Mouse (Mus musculus) lung, embryonic 15.5 days (tissue): ENCODE measurements around the gene Ppat. TPM values are rescaled to one million over a fixed set of nuclear protein-coding genes. Genes with fewer than 3 reads are reported as not detected.
A peak's percentile ranks its signal among the peaks of the same experiment; 100 is the strongest.

Experiments used
- ATAC-seq: fragments of 200-750 bp; cut with Nextera tagmentation; 2 replicates; pipeline ENCODE4 v1.8.0; 2017; ENCODE audit warnings: moderate number of reproducible peaks, borderline replicate concordance; ENCODE audit not compliant: low FRiP score, low TSS enrichment; ENCODE audit errors: extremely low read depth
- H3K27ac ChIP-seq: fragments of 300-500 bp; sonication (generic); 2 replicates; pipeline ENCODE4 v1.5.1; 2015; ENCODE audit warnings: moderate library complexity, mild to moderate bottlenecking, inconsistent platforms
- H3K27me3 ChIP-seq: fragments of 300-500 bp; sonication (generic); 2 replicates; pipeline ENCODE4 v1.6.1; 2015; ENCODE audit warnings: inconsistent platforms
- H3K36me3 ChIP-seq: fragments of 300-500 bp; sonication (generic); 2 replicates; pipeline ENCODE4 v1.6.1; 2015; ENCODE audit warnings: inconsistent platforms
- H3K4me1 ChIP-seq: fragments of 300-500 bp; sonication (generic); 2 replicates; pipeline ENCODE4 v1.6.1; 2015; ENCODE audit warnings: inconsistent platforms
- H3K4me2 ChIP-seq: fragments of 300-500 bp; sonication (generic); 2 replicates; pipeline ENCODE4 v1.6.1; 2015; ENCODE audit warnings: inconsistent platforms, mild to moderate bottlenecking, moderate library complexity
- H3K4me3 ChIP-seq: fragments of 300-500 bp; sonication (generic); 2 replicates; pipeline ENCODE4 v1.5.1; 2015; ENCODE audit warnings: mild to moderate bottlenecking, inconsistent platforms
- H3K9ac ChIP-seq: fragments of 300-500 bp; sonication (generic); 2 replicates; pipeline ENCODE4 v1.6.1; 2015; ENCODE audit warnings: inconsistent platforms
- H3K9me3 ChIP-seq: fragments of 300-500 bp; sonication (generic); 2 replicates; pipeline ENCODE4 v1.6.1; 2016; ENCODE audit warnings: inconsistent platforms
- WGBS: fragments of 180-500 bp; shearing (Covaris S2); methylation state at CpG from one replicate; pipeline ENCODE4 v1.1.7; 2015; 5-methylcytosine and 5-hydroxymethylcytosine counted together
- polyA plus RNA-seq: library from polyadenylated mRNA; unstranded; fragments of >200 nt; fragmentation: Nextera tagmentation; extraction: Ambion mirVana; gene quantifications from 2 replicates; pipeline ENCODE4 v1.2.1, GENCODE M21; 2015

Gene Ppat
- polyA plus RNA-seq, 1 experiment from 2014 or later = 36.1 TPM

GRCm38 (mm10) chr5:76964651-76965050 lies 13.3 kb upstream of the Ppat start:
- no peak overlapping the region for H3K27ac ChIP-seq
- no peaks in the 10 kb centered on the region for H3K4me1 ChIP-seq
- no peak overlapping the region for H3K4me3 ChIP-seq
- H3K9ac ChIP-seq = no peak overlapping the region
- no peak for ATAC-seq
- no peak overlapping the region for H3K4me2 ChIP-seq
- WGBS = 88% methylated on average over 3 of the region's 3 CpGs
- peaks cover 84% of the 10 kb centered on the region for H3K36me3 ChIP-seq
- no peaks in the 10 kb centered on the region for H3K27me3 ChIP-seq
- H3K9me3 ChIP-seq = no peaks in the 10 kb centered on the region

GRCm38 (mm10) chr5:76962545-76962944 lies 11.2 kb upstream of the Ppat start:
- H3K4me3 ChIP-seq = no peak overlapping the region
- peaks cover 85% of the 10 kb centered on the region for H3K36me3 ChIP-seq
- no peaks in the 10 kb centered on the region for H3K4me1 ChIP-seq
- no peak overlapping the region for H3K4me2 ChIP-seq
- no peak overlapping the region for H3K27ac ChIP-seq
- H3K27me3 ChIP-seq = no peaks in the 10 kb centered on the region
- WGBS = 82% methylated on average over 11 of the region's 11 CpGs
- H3K9me3 ChIP-seq = no peaks in the 10 kb centered on the region
- no peak for ATAC-seq
- H3K9ac ChIP-seq = no peak overlapping the region

GRCm38 (mm10) chr5:76959587-76959986 lies 8.2 kb upstream of the Ppat start:
- no peak overlapping the region for H3K4me3 ChIP-seq
- H3K4me2 ChIP-seq = no peak overlapping the region
- no peaks in the 10 kb centered on the region for H3K27me3 ChIP-seq
- ATAC-seq = no peak
- no peak overlapping the region for H3K27ac ChIP-seq
- H3K9me3 ChIP-seq = no peaks in the 10 kb centered on the region
- H3K9ac ChIP-seq = no peak overlapping the region
- H3K36me3 ChIP-seq = peaks cover 79% of the 10 kb centered on the region
- WGBS = 82% methylated on average over 5 of the region's 5 CpGs
- H3K4me1 ChIP-seq = peaks cover 10% of the 10 kb centered on the region; the same call in 1 of the 2 replicates

GRCm38 (mm10) chr5:76957954-76958353 lies 6.6 kb upstream of the Ppat start:
- Histone ChIP-seq H3K27ac (no peak overlapping the region), H3K36me3 (peaks cover 65% of the 10 kb centered on the region), H3K9ac (no peak overlapping the region), H3K4me2 (no peak overlapping the region), H3K9me3 (no peaks in the 10 kb centered on the region), H3K4me3 (no peak overlapping the region), H3K27me3 (no peaks in the 10 kb centered on the region), H3K4me1 (peaks cover 19% of the 10 kb centered on the region; the same call in 1 of the 2 replicates)
- no peak for ATAC-seq
- 94% methylated on average over 1 of the region's 1 CpGs for WGBS

- H3K4me3 ChIP-seq = no peak overlapping the region
- H3K27me3 ChIP-seq = no peaks in the 10 kb centered on the region
- no peak for ATAC-seq
- H3K9ac ChIP-seq = no peak overlapping the region
- H3K4me1 ChIP-seq = peaks cover 27% of the 10 kb centered on the region; the same call in 1 of the 2 replicates
- H3K4me2 ChIP-seq = no peak overlapping the region
- H3K9me3 ChIP-seq = no peaks in the 10 kb centered on the region
- H3K27ac ChIP-seq = peak overlapping the region; percentile 46; the same call in 1 of the 2 replicates
- peaks cover 40% of the 10 kb centered on the region for H3K36me3 ChIP-seq
- 51% methylated on average over 4 of the region's 4 CpGs for WGBS
Measured at GRCm38 (mm10) chr5:76955474-76955873, 4.1 kb upstream of the Ppat start.

GRCm38 (mm10) chr5:76954271-76954900 lies 3.0 kb upstream of the Ppat start:
- Histone ChIP-seq H3K27me3 (no peaks in the 10 kb centered on the region), H3K9ac (no peak overlapping the region), H3K27ac (no peak overlapping the region), H3K4me2 (no peak overlapping the region), H3K4me3 (no peak overlapping the region), H3K9me3 (no peaks in the 10 kb centered on the region), H3K36me3 (peaks cover 32% of the 10 kb centered on the region), H3K4me1 (peaks cover 34% of the 10 kb centered on the region; the same call in 1 of the 2 replicates)
- 81% methylated on average over 6 of the region's 6 CpGs for WGBS
- ATAC-seq = no peak

- no peaks in the 10 kb centered on the region for H3K27me3 ChIP-seq
- no peak for ATAC-seq
- no peak overlapping the region for H3K4me3 ChIP-seq
- H3K36me3 ChIP-seq = peaks cover 28% of the 10 kb centered on the region
- H3K9ac ChIP-seq = no peak overlapping the region
- H3K4me1 ChIP-seq = peaks cover 35% of the 10 kb centered on the region
- H3K27ac ChIP-seq = no peak overlapping the region
- 71% methylated on average over 3 of the region's 3 CpGs for WGBS
- no peaks in the 10 kb centered on the region for H3K9me3 ChIP-seq
- no peak overlapping the region for H3K4me2 ChIP-seq
Measured at GRCm38 (mm10) chr5:76953794-76954193, 2.4 kb upstream of the Ppat start.

GRCm38 (mm10) chr5:76952112-76953040 lies 998 bp upstream of the Ppat start:
- Histone ChIP-seq H3K27ac (peak overlapping the region; percentile 86), H3K9ac (peak overlapping the region; percentile 78), H3K27me3 (no peaks in the 10 kb centered on the region), H3K36me3 (peaks cover 14% of the 10 kb centered on the region), H3K4me2 (peak overlapping the region; percentile 87), H3K4me3 (peak overlapping the region; percentile 87), H3K4me1 (peaks cover 43% of the 10 kb centered on the region), H3K9me3 (no peaks in the 10 kb centered on the region)
- ATAC-seq = no peak
- 12% methylated on average over 7 of the region's 7 CpGs for WGBS

GRCm38 (mm10) chr5:76950343-76951105 lies 854 bp downstream of the Ppat start:
- Histone ChIP-seq H3K9ac (peak overlapping the region; percentile 78), H3K4me3 (peak overlapping the region; percentile 87), H3K4me1 (peaks cover 48% of the 10 kb centered on the region), H3K36me3 (no peaks in the 10 kb centered on the region), H3K27me3 (no peaks in the 10 kb centered on the region), H3K27ac (peak overlapping the region; percentile 91), H3K4me2 (peak overlapping the region; percentile 87), H3K9me3 (no peaks in the 10 kb centered on the region)
- whole genome bisulfite sequencing = under 1% methylated on average over 24 of the region's 24 CpGs
- ATAC-seq = peak; percentile 9; the same call in 1 of the 2 replicates

- Histone ChIP-seq H3K4me3 (no peak overlapping the region), H3K27me3 (no peaks in the 10 kb centered on the region), H3K27ac (no peak overlapping the region), H3K9ac (no peak overlapping the region), H3K4me1 (peaks cover 32% of the 10 kb centered on the region), H3K9me3 (no peaks in the 10 kb centered on the region), H3K4me2 (no peak overlapping the region), H3K36me3 (0 out of 2 replicates have a peak, but pooled peaks cover 4% of the 10 kb centered on the region)
- ATAC-seq = no peak
- WGBS = 83% methylated on average over 4 of the region's 4 CpGs
Measured at GRCm38 (mm10) chr5:76947758-76948157, 3.6 kb downstream of the Ppat start.

GRCm38 (mm10) chr5:76947142-76947541 lies 4.2 kb downstream of the Ppat start:
- no peak for ATAC-seq

More at GRCm38 (mm10) chr5:76947142-76947541, 4.2 kb downstream of the Ppat start:
- H3K36me3 ChIP-seq = 0 out of 2 replicates have a peak, but pooled peaks cover 4% of the 10 kb centered on the region
- no peak overlapping the region for H3K4me3 ChIP-seq
- H3K9ac ChIP-seq = no peak overlapping the region
- H3K4me1 ChIP-seq = peaks cover 26% of the 10 kb centered on the region
- H3K27ac ChIP-seq = no peak overlapping the region
- H3K9me3 ChIP-seq = no peaks in the 10 kb centered on the region
- WGBS = 75% methylated on average over 4 of the region's 4 CpGs
- H3K4me2 ChIP-seq = no peak overlapping the region
- H3K27me3 ChIP-seq = no peaks in the 10 kb centered on the region
